Mouse (Mus musculus): ENCODE results near the gene Dera.
A peak's percentile ranks its signal among the peaks of the same experiment; 100 is the strongest.

Gene Dera

DNA sequence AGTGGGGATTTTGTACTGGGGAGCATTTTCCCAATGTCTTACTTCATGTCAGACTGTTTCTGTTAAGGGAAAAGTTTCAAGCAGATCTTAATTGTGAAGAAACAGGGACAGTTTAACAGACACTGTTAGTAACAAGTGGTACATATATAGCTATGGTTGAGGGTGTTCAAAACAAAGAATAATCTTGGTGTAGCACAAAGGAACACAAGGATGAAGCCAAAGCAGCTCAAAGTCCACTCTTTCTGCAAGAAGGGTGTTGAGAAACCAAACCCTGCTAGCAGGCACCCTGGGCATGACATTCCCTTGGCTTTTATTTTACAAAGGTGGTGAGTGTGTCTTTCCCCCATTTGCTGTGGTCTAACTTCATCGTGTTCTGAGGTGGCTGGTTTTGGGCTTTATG, 3.5 kb downstream of the Dera start:
- DNase-seq (ENCODE audit: low read depth): no peak

DNA sequence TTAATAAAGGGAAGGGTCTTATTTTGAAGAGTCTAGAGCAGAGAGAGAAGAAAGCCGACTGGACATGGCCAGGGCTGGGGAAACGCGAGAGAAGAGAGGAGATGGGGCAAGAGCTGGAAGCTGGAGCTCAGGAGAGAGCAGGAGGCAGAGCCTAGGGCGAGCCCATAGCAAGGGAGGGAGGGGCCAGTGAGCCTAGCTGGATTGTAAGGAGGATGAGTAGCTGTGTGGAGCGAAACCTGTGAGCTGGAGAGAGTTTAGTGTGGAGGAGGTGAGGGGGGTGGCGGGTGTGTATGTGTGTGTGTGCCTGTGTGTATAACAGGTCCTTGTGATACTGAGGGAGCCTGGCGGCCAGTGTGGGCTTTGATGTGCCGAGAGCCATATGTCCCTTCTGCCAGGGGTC, 5.3 kb downstream of the Dera start:
- DNase-seq (ENCODE audit: low read depth): no peak

DNA sequence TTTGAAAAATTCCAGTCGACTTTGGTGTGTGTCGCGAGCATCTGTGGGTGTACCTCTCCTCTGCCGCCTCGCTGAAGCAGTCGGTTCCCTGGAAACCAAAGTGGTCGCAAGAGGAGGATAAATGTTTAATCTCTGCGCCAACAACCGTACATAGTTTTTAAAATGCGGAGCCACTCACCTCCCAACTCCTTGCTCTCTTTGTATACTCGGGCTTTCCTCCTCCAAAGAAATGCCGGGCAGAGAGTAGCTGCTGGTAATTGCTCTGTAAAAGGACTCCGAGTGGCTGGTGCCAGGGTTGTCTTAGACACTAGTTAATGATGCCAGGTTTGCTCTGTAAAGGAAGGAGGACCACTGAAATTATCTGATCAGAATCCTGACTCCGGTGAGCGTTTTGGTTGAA, 6.6 kb downstream of the Dera start:
- DNase-seq (ENCODE audit: low read depth): no peak

DNA sequence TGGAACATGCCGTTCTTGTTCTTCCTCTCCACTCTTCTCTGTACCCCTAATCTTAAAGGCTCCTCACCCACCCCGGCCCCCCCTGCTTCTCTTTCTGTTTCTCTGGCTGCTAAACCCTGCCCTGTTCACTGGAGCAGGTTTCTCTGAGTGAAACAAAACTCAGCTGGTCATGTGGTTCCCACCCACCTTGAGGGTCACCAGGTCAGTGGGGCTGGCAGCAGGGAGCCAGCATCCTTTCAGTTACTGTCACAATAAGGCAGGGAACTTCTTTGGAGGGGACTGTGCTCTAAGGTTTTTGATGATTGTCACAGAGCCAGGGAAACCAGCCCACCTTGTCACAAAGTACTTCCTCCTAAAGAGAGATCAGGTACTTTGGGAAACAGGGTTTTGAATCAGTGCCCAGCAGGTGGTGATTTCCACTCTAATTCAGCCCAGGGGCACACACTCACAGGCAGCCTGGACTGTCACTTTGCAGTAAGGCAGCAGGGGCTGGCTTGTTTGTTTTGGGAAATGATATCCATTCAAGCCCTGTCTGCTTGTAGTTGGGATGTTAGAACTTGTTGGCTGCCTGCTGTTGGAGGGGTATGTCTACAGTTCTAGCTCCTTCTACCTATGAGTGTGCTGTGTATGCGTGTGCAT, 10.3 kb downstream of the Dera start:
- DNase-seq (ENCODE audit: low read depth): no peak

DNA sequence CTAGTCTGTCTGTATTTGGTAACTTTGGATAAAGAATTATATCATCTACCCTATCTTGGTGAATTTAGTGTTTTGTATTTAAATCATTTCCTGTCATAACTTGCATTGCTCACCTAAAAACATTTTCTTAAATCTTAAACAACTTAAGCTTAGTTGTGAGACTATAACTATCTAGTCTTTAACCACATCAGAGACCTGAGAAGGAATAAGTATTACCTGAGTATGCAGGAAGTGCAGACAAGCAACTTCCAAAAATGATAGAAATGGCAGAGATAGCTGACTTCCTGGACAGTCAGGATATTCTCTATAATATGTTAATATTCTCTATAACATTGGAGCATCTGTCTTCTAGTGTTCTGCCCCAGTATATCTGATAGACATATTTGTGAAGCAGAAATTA, 11.8 kb downstream of the Dera start:
- no peak for DNase-seq (ENCODE audit: low read depth)

DNA sequence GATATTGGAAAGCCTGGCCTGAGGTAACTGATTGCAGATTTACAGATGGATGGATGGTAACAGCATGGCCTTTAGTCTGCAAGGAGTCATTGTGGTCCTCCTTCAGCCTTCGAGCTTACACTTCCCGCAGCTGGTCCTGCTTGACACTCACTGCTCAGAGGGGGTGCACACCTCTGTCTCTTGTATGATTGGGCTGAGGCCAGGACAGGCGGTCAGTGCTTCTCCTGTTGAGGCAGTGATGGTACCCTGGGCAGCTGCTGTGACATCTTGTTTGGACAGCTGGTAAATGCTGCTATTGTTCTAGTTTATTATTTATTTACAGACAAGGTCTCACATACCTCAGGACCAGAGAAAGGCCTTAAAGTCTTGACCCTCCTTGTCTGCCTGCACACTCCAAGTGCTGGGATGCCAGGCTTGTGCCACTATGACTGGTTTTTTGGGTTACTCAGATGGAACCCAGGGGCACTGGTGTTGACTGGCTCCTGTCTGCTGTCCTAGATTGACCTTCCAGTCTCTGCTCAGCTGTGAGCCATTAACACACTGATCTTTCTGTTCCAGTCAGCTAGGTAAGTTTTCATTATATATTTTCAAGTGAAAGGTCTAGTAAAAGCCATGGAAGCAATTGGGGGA, 17.4 kb downstream of the Dera start:
- DNase-seq (ENCODE audit: low read depth): no peak

DNA sequence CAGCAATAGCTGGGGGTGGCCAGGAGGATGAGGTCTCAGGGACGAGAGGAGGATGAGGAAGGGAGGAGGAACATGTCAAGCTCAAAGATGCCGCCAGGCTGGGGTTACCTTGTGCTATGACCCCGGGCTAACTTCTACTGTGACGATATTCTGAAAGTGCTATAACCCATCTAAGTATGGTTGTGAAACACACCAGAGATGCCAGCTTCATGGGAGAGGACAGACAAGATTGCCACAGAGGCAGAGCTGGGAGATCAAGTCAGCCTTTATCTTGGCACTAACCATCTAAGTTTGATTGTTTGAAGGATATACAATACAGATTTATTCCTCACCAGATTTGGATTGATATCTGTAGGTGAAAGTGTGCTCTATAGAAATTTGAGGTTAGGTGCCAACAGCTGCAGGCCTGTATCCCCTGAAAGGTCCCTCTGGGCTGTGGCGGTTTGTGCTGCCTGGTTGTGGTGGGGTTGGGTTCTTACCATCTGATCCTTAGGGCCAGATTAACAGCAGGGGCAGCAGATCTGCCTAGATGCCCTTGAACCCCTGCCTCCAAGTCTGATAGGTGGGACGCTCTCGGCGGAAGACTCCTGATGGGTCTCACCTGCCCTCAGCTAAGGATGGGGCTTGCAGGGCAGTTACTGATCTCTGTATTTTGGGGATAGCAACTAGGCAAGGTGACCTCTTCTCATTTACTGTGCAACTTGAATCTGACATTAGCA, 18.7 kb downstream of the Dera start:
- no peak for DNase-seq (ENCODE audit: low read depth)

DNA sequence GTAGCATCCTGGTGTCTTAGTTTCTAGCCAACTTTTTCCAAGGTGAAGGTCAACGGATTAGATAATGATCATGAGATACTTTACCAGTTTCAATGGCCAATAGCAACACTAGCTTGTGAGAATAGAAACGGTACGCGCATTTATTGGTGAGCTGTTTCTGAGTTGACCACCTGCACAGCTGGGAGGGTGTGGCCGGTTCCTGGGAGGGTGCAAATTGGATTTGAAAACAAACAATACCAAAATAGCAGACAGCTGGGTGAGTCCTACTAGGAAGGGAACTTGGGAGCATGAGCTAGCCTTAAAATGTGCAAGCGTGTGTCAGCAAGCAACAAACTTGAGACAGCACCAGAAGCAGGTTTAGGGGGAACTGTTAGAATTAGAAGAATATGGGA, 19.3 kb downstream of the Dera start:
- no peak for DNase-seq (ENCODE audit: low read depth)

DNA sequence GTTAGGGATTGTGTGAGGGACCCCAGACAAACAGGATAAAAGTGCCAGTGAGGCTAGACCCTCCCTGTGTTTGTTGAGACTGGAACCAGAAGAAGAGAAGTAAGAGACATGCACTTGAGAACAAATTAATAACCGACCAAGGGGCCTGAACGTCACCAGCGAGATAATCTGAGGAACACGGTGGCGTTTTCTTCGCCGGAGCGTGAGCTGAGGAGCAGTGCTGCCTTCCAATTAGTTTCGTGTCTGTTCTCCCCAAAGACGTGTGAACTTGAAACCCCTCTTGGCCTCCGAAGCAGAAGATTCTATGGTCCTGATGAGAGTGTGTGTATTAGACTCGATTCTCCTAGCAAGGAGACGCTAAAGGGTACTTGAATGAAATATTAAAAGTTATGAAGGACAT, 19.8 kb downstream of the Dera start:
- DNase-seq (ENCODE audit: low read depth): no peak

DNA sequence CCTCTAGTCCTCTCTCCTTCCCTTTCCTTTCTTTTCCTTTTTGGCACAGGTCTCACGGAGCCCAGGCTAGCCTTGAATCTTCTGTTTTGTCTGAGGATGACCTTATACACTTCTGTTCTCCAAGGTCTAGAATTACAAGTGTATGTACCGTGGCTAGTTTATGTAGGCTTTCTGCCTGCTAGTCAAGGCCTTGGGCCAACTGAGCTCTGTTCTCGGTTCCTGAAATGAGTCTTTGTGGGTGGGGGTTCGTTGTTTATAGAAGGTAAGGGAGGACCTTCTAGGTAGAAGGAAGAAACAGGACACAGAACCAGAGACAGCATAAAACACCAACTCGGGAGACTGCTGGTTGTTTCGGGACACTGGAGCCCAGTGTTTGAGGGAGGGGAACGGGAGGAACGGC, 20.8 kb downstream of the Dera start:
- DNase-seq (ENCODE audit: low read depth): no peak

DNA sequence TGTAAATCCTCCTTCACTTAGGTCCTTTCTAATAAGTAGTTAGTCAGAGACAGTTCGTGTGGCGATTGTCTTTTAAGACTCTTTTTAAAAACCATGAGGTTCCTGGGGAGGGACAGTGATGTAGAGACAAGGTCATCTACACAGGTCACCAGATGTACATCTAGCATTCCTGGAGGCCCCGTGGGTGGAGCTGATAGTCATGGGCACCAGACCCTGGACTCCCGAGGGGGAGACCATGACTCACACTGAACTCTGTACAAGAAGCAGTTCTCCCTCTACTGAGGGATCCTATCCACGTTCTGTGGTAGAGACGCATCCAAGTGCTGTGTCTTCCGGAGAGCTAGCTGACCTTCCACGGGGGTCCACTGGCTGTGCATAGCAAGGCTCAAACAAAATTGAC, 22.6 kb downstream of the Dera start:
- DNase-seq (ENCODE audit: low read depth): no peak

DNA sequence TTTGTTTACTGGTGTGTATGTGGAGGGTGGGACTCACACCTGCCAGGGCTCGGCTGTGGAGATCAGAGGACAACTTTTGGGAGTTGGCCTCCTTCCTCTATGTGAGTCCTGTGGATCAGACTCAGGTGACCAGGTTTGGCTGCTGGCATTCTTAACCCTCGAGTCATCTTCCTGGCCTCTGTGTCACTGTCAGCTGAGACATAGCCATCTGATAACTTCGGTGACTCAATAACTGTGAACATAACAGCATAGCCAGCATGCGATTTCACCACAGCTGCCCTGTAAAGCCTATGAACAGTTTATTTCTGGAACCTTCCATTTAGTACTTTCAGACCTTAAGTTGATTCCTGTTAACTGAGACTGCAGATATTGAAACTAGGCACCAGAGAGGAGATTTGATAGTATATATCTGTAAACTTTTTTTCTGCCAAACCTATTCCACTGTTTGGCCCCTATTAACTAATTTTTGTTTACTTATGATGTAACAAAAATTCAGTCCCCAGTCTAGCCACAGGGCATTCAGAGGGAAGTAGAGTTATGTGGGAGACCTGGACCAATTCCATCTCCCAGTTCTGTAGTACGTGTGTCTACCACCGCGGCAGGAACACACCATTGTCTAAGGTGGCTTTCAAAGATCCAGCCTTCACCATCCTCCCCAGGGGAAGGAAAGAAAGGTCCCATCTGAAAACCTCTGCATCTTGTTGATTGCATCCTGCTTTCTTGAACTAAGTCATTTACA, 29.7 kb downstream of the Dera start:
- peak; percentile 52 for DNase-seq (ENCODE audit: low read depth)

DNA sequence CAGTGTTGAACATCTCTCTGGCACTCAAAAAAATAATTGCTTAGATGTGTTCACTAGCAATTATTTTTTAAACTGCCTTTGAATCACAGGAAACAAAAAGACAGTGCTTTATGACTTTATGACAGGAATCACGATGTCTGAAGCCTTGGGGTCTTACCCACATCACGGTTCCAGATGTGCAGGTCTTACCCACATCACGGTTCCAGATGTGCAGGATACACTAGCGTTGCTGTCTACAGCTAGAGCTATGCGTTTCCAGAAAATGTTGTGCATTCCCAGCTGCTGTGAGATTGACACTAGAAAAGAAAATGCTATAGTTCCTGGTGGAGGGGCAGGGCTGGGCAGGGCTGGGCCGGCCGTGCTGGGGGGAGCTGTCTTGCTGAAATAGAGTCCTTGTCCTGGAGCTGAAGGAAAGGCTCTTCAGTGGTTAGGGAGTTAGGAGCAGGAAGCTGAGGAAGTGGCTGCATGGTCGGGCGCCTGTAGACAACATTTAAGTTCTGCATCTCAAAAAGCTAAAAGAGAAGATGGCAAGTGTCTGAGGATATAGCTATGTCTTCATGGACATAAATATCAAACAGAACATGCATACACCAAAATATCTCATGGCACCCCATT, 34.7 kb downstream of the Dera start:
- no peak for DNase-seq (ENCODE audit: low read depth)

DNA sequence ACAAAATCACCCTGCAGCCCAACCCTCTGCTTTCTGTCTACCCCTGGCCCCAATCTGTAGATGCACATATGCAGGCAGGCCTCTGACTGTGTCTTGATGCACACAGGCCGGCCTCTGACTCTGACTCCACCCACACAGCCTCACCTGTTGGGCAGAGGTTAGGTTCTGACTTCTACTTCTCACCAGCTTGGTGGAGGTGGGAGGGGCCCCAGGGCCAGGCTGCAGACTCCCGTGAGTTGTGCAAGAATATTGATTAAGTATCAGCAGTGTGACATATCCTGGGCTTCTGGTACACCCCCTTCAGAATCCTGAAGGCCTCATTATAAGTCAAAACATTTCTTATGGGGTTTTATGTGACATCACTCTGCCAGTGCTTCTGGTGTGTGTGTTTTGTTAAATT, 35.3 kb downstream of the Dera start:
- no peak for DNase-seq (ENCODE audit: low read depth)

DNA sequence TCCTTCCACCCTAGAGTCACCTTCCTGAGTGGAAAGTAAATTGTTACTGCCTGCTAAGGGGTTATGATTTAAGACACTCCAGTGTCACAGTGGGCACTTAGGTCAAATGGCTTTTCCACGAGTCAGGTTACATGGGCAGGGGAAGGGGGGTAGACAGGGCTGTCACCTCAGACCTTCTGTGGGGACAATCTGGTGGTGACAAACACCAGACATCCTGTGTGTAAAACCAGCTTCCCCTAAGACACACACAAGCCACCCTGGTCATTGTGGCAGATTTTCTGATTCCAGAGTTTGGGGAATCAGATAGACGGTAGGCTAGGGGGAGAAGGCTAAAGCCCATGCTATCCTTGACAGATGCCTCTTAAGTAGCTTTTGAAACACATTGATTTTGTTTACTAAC, 41.1 kb downstream of the Dera start:
- no peak for DNase-seq (ENCODE audit: low read depth)

DNA sequence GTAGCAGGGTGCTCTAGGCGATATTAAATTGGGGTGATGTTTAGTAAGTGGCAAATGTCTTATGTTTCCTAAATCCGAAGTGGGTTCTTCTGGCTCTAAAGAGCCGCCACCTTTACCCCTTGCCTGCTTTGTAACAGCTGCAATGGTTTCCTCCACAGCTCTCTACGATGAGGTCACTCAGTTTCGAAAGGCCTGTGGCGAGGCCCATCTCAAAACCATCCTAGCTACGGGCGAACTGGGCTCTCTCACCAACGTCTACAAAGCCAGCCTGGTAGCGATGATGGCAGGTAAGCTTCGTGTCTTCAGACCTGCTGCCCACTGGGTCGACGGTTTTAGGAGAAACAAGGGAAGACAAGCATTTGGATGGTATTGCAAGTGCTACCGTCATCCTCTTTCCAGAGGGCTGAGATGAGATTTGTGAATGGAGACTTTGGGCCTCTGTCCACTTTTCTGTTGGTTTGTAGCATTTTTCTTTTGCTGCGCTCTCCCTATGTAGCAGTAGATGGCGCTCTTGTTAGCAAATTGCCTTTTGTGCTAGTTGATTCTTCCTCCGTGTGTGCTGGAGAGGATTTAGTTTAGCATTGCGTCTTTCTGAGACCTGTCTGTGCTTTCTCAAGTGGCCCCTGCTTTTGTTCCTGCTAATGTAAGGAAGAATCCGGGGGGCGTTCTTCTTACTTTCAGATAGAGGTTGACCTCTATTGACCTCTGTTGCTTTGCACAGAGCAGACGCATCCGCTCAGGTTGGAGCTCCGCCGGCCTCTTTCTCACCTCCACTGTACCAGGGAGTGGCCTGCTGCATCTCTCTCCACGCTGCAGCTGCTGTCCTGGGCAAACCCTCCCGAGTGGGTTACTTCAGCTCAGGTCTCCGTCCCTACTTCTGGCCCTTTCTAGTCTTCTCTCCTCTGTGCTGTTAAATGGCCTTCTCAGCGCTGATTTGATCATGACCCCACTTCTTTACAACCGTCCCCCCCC, 42.5 kb downstream of the Dera start:
- peak; percentile 38 for DNase-seq (ENCODE audit: low read depth)

DNA sequence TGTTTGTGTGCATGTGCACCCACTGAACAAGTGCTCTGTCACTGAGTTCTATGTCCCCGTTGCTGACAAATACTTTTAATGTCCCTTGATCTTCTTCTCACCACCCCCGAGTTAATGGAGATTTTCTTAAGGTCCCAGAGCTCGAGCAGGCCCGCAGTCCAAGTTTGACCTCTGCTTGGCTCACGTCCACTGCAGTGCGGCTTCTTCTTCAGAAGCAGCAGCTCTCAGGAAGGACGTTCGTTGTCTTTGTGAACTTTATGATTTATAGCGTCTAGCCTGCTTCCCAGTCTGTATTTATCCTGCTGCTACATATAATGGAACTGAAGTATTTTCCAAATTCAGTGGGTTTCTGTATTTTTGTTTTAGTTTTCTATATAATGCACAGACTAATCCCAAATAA, 44.9 kb downstream of the Dera start:
- DNase-seq (ENCODE audit: low read depth): no peak

DNA sequence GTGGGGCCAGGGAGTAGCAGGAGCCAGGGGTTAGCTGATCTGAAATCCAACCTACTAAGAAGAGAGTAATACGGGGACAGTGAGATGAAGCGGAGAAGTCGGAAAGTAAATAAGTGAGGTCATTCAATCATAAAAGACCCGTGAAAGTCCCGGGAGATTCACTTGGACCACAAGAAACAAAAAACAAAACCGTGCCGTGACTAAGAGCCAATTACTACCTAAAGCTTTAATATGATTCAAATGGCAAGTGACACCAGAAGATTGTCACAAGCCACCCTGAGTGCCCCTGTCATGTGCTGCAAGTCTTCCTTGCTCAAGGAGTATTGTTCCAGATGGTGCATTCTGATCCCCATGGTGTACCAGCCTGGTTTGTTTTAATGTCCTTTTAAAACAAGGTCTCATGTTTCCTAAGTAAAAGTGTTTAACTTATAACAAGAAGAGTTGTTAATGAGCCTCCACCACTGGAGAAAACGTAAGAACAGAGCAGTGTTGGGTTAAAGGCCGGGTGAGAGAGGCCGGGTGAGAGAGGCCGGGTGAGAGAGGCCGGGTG, 49.2 kb downstream of the Dera start:
- no peak for DNase-seq (ENCODE audit: low read depth)

DNA sequence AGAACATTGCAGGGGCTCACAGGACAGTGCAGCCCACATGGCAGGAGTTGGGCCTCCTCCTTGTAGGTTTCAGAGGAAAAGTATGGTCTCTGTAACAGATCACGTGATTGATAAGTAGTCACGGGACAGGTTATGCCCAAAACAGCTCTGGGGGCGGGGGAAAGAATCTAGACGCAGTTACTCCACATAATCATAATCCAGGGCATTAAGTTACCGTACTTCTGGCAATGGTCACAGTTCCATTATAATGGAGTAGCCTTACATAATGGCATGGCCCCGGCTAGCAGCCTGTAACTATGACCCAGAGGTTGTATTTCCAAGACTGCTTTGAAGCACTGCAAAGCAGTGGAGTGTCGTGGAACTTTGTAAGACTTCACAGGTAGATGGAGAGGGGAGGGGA, 49.8 kb downstream of the Dera start:
- no peak for DNase-seq (ENCODE audit: low read depth)

DNA sequence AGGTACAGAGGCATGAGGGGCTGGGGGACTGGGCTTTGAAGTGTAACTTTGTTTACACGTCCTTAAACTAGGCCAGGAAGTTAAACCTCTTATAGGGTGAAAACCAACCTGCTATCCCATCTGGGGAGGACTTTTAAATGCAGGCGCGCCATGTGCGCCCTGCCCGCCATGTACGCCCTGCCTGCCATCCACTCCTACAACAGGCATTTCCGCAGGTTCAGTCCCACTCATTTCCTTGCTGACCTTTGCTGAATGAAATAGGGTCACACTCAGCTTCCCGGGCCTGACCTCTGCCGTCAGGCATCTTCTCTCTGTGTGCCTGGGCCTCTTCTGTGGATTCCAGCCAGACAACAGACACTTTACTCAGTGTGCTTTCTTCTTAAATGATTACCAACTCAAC, 50.3 kb downstream of the Dera start:
- DNase-seq (ENCODE audit: low read depth): no peak

DNA sequence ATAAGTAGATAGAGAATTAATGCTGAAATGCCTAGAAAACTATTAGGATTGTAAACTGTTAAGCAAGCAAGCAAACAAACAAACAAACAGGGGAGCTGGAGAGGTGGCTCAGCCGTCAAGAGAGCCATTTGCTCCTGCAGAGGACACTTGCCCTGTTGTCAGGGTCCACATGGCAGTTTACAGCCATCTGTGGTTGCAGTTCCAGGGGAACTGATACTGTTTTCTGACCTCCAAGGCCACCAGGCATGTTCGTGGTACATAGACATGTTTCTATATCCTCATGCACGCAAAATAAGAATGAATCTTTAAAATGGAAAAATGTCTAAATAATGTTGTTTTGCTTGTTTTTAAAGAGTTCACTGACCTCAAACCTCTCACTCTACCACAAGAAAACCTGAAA, 52.0 kb downstream of the Dera start:
- no peak for DNase-seq (ENCODE audit: low read depth)

Measured in NIH3T3 (cell line).